Mouse (Mus musculus) right cerebral cortex, postnatal 25 days (tissue): ENCODE measurements around the gene Arhgef7.

ENCODE experiments used
- DNase-seq: peaks from one replicate; pipeline ENCODE4 v3.0.0; 2022

The Arhgef7 gene

DNA sequence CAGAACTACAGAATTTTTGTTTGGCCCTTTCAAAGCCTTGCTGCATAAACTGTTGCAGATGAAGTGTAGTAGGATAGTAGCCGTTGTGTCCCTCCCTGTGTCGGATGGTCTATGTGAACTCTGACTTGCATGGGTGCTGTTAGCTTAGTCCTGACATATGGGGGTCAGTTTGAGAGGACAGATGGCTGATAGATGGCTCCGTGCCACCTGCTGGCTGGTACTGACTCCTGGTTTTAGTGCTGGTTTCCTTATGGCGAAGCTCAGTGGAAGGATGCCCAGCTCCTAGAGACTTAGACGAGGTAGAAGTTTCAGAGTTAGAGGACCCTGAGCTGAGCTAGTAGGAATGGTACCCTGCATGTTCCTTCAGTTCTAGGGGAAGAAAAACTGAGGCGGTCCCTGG is 42.5 kb downstream of the Arhgef7 start:
- no peak for DNase-seq

- no peak for DNase-seq
Observed at GRCm38 (mm10) chr8:11770521-11771080, 43.1 kb downstream of the Arhgef7 start.

- DNase-seq = no peak
Observed at GRCm38 (mm10) chr8:11771608-11772007, 44.1 kb downstream of the Arhgef7 start.

- DNase-seq = no peak
Observed at GRCm38 (mm10) chr8:11774195-11775076, 46.9 kb downstream of the Arhgef7 start.

DNA sequence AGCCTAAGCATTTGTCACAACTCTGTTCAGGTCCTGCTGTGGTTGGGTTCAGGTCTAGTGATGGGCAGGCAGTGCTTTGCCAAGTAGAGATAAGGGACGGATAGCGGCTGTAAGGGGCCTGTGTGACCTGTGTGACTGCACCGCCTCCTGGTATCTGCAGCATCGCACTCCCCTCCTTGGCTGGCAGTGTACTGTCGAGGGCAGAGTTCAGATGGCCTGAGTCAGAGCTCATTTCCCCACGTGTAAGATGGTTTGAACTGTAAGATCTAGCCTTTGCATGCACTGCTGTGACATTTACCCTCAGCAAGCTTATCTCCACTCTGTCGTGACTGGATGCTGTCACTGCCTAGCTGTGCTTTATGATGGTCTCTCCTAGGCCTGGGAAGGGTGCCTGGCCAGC is 48.4 kb downstream of the Arhgef7 start:
- DNase-seq = no peak

DNA sequence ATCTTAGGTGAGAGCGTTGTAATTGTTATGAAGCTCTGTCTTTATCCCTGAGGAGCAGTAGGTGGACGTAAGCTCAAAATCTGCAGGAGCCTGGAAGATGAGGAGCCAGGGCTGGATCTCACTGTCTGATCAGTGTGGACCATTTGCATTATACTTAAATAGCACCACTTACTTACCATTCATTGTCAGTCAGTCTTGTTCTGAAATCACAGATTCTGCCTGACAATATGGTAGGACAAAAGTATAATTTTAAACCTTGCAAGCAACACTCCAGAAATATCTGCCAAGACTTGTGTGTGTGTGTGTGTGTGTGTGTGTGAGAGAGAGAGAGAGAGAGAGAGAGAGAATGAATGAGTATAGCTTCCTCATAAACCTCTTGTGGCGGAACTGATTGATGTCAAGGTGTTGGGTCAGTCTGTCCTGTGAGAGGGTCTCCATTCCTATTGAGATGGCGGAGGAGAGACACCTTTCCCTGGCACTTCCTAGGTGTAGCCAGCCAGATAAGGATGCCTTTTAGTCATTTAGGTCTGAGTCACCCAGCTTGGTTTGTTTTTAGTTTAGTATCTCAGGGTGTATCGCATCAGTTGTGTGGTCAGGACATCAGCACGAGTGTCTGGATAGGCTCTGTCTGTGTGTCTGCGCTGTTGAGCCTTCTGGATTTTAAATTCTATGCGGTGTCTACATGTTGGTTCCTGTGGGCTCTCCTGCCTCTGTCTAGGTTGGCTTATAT is 49.1 kb downstream of the Arhgef7 start:
- DNase-seq = no peak

GRCm38 (mm10) chr8:11777201-11777600 is 49.7 kb downstream of the Arhgef7 start:
- DNase-seq = no peak

DNA sequence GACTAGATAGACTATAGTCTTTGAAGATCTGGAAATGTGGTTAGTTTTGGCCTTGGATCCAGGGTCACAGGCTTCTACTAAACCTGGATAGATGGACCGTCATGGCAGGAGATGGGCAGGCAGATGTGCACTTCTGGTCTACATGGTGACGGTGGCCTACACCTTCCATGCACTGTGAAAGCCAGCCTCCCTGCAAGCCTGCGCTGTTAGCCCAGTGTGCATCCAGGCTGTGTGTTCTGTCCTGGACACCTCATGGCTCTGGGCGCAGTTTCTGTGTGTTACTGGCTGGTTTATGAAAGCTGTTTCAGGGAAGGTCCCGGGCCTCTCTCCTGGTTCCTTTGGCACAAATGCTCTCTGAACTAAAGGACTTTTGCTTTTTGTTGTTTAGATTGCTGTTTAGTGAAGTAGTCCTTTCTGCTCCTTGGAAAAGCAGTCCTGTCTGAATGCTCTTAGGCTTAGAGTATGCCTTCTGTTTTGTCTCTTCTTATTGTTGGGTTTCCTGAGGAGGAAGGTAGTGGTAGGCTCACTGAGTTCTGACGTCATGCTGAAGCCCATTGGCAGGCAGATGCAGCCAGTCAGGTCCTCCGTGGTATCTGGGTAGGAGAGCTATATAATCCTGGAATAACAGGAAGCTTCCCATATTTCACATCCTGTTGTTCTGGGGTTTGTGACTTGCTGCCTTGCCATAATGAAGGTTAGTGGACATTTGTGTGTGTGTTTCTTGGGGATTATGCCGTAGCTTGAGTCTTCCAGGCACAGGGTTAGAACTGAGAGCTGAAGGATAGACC is 51.3 kb downstream of the Arhgef7 start:
- no peak for DNase-seq

- DNase-seq = peak; percentile 48
Observed at GRCm38 (mm10) chr8:11779844-11780634, 52.5 kb downstream of the Arhgef7 start.

DNA sequence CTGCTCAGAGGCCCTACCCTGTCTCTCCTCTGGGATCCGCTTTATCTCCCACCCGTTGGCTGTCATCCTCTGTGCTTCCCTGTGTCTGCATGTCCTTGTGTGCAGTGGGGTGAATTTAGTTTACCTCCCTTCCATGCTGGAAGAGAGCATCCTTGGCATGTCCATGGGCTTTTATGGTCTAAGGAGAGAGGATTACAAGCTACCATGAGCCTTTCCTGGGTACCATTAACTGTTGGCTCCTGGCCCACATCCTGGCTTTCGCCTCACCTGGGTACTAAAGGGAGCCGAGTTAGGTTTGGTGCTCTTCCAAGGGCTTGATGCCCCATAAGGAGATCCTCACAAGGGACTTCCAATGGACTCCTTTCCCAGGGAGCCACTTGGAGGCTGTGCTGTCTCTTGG is 53.1 kb downstream of the Arhgef7 start:
- no peak for DNase-seq

DNA sequence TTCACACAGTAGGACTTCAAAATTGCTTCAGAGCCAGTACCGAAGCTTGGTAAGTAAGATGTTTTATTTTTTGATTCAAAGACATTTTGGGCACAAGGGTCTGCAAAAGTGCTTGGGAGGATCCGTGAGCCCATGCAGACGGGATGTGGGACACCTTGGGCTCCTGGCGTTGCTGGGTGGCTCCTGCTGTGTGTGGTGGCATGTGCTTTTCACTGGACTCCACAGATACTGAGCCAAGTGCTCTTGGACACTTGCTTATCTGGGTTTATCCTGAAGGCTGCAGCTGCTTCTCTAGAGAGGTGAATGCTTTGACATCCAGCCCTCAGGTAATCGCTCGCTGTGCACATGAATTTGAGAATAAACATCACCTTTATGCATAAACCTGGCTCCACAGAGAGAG is 55.1 kb downstream of the Arhgef7 start:
- no peak for DNase-seq

DNA sequence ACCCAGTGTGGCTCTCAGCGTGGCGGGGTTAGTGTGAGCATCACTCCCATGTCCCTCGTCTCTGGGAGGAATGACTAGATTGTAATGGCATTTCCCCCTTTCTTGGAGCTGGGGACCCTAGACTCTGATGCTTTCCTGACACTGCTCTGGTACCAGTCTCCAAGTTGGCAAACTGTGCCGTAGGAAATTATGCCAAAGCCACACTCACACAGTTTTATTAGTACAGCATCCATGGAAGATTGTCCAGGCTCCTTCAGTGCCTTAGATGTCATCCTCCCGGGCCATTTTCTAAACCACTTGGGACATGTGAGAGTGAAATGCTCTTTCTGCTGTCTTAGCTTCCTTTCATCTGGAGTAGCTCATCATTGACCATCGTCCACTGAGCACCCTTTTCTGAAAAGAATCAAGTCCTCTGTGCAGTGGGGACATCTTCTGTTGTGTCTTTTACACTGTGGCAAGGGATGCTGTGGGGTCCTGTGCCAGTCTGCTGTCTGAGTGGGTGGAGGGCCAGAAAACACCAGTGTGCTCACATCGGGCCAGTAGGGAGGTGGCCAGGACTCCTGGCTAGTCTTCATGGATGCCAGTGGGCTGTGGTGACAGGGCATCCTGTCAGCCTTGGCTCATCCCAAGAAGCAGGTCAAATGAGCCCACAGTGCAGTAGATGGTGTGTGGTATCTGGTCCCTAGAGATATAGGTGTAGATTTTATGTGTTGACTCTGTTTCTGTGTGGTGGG is 56.5 kb downstream of the Arhgef7 start:
- no peak for DNase-seq

DNA sequence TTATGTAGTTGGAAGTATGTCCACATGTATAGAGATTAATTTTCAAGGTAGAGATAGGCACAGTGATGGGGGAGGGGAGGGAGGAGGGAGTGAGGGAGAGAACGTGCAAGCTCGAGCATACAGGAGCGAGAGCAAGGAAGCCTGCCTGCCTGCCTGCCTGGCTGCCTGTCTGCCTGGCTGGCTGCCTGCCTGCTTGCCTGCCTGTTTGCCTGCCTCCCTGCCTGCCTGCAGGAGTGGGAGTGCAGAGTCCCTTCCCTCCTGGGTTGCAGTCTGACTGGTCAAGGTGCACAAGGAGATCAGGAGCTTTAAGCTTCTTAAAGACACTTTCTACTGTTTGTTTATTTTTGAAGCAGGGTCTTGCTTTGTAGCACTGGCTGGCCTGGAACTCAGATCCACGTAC is 57.6 kb downstream of the Arhgef7 start:
- DNase-seq = no peak

DNA sequence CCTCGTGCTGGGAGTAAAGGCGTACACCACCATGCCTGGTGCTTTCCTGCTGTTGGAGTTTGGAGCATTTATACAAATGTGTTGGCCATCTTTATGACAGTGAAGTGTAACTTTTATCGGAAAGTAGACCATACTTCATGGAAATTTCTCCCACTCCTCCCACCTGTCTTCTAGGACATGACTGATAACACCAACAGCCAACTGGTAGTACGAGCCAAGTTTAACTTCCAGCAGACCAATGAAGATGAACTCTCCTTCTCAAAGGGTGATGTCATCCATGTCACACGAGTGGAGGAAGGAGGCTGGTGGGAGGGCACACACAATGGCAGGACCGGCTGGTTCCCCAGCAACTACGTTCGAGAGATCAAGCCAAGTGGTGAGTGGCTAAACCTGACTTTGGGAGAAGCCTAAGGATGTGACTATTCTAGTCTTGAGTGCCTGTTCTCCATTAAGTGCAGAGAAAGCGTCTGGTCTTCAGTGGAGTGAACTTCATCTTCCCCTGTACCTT is 58.1 kb downstream of the Arhgef7 start:
- no peak for DNase-seq

DNA sequence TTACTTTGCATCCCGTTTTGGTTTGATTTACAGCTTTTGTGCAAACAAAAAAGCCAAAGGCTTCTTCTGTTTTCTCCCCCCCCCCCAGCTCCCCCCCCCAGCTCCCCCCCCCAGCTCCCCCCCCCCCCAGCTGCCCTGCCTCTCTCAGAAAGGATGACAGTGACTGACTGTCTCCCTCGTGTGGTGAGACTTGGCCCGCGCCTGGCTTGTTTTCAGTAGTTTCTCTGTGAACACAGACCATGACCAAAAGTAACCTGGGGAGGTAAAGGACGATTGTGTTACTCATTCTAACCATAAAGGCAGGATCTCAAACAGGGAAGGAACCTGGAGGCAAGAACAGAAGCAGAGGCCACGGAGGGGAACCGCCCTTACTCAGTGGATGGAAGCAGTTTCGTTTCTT is 60.7 kb downstream of the Arhgef7 start:
- no peak for DNase-seq

DNA sequence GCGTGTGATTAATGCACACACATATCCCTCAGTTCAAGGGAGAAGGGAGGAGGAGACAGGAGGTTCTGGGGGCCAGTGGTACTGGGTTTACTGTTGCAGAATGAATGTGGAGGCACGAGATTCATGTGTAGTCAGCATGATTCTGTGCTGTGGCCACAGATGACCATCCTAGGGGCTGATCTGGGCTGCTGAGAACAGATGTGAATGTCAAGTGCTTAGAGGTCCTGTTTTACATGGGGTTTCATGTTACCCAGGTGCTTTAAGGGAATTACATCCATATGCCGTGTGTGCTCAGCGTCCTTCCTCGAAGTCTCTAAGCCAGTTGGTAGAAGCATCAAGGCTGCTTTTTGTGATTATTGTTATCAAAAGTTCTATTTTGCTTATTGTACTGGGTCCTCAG is 61.6 kb downstream of the Arhgef7 start:
- DNase-seq = no peak

- DNase-seq = no peak
Observed at GRCm38 (mm10) chr8:11794956-11795355, 67.4 kb downstream of the Arhgef7 start.

DNA sequence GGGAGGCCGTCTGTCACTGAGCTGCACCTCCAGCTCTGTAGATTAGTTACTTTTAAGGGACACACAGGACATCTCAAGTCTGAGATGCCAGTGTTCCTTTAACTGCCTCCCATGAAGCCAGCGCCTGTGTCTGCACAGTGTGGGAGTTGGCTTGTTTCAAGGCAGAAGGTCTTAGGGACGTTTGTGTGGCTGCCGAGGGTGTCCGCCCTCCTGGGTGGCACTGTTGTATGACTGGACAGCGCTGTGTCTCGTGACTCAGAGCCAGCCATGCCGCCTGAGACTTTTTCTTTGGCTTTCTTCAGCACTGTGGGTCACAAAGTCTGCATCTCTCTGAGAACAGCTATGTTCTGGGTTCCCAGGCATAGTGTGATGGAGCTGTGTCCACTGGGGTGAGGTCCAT is 69.6 kb downstream of the Arhgef7 start:
- DNase-seq = no peak

- no peak for DNase-seq
Observed at GRCm38 (mm10) chr8:11797729-11798479, 70.4 kb downstream of the Arhgef7 start.

- no peak for DNase-seq
Observed at GRCm38 (mm10) chr8:11798480-11798867, 71.0 kb downstream of the Arhgef7 start.

GRCm38 (mm10) chr8:11799098-11799497 is 71.6 kb downstream of the Arhgef7 start:
- DNase-seq = no peak
